Mouse (Mus musculus) Muller cell, postnatal 12 days (primary cell): ENCODE results near the gene Phka1.
"Not testable (repeated sequence)": the region's sequence is repeated elsewhere in the genome, so short reads cannot be mapped to it uniquely, and the experiment has no call there.

Experiments
- DNase-seq: peaks from one replicate; pipeline ENCODE4 v3.0.0-alpha.2; 2015; ENCODE audit errors: inconsistent ontology term

Phka1 gene

DNA sequence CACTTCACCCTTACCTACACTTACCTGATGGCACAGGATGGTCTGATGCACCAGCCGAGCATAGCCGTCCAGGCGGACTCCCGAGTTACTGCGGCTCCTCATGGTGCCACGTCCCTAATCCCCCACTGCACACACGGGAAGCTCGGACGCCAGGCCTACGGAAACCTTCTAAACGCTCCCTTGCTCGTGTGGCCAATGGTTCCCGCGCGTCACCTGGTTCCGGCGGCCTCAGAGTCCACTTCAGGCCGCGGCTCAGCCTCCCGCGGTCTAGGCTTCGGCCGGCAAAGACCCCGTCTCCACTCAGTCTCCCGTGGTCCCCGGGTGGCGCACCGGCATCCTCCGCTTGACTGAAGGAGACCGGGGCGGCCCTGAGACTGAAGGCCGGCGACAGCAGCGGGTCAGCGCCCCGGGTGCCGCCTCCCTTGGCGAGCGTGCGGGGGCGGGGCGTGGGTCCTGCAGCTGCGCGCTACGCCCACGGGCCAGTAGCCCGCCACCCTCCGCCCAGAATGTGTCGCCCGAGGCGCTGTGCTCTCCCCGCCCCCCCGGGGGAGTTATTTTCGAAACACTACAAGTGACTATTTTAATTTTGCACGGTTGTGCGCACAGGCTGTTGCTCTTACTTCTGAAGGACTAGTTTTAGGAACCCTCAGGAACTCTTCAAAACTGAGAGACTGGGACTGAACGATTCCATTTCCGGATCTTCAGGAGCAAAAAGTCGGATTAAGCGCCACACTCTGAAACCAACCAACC, at the start of gene Phka1:
Gene Phka1 (minus strand): TSS at position 424 of the 750 bp plus-strand sequence.
- peak; percentile 92 for DNase-seq

DNA sequence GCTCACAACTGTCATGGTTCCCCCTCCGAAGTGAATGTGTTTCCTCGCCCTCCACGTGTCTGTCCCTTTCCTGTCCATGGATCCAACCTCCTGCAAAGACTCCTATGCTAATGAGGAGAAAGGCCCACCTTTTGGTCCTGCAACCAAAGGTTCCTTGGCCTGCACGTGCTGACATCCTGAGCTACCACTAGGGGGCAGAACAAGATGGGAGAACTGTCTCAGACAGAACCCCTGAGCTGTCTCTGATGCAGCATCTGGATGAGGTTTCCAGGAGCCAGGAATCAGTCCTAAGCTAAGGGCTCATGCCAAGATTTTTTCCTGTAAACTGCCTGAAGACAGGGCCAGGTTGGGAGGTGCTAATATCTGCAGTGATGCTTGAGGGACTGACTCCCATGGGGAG, 45.2 kb upstream of the Phka1 start:
- not testable (repeated sequence) for DNase-seq

DNA sequence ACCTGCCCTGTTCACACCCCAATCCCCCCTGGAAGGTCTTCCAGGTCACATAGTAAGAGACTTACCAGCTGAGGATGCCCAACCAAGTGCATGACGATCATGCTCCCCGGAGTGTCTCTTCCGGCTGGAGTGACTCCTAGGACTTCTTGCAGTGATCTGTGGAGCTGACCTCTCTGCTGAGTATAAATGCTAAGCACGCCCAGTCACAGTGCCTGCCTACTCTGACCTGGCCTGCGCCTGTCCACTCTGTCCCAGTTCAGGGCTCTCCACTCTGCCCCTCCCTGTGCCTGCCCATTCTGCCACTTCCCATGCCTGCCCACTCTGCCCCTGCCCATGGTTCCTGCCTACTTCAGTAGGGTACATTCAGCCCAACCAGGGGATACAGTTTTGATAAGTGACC, 42.8 kb upstream of the Phka1 start, which contains the start of gene Gm3880:
Gene Gm3880 (minus strand): TSS at position 101 of the 400 bp plus-strand sequence.
- not testable (repeated sequence) for DNase-seq

DNA sequence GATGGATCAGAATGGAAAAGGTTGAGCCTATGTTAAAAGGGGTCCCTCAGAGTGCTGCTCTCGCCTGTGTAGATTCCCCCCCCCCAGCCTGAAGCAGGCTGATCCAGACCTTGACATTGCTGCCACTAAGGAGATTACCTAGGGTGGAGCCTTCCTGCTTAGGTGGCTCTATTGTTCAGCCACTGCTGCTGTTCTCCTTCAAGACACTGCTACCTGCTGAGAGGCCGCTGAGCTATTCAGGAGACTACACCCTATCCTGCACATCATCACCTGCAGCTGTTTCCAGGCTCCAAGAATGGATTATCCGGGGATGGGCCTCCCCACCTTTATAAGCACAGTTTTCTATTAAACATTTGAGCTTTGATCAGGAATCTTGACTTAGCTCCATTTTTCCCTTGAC, 40.7 kb upstream of the Phka1 start:
- not testable (repeated sequence) for DNase-seq

DNA sequence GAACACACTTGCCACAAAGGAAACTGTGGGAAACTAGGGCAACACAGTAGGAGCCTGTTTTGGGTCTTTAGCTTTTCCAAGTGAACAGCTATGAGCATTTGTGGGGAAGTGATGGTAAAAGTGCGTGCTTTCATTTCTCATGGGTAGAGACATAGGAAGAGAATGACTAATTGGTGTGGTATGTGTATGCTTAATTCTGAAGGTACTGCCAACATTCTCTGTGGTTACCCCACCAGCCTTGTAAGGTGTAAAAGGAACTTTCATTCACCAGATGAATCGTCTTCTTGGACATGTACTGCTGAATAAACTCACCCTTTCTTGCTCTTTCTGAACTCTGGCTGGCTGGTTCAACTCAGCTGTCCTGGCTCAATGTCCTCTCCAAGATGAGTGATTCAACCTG, 22.6 kb upstream of the Phka1 start:
- DNase-seq: peak; percentile 67

DNA sequence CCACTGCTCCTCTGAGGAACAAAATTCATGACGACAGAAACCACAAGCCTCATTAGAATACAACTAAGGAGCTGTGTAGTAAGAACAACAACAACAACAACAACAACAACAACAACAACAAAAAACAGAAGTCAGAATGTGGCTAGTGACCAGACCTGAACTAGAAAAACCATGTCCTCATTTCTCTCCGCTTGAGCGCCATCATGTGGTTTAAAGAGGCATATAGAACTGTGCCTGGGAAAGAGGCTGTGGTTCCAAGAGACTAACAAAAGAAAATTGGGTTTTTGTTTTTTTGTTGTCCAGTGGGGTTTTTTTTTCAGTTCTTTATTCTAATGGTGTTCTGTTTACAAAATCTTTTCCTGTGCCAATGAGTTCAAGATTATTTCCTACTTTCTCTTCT, 16.7 kb upstream of the Phka1 start:
- DNase-seq: no peak

GRCm38 (mm10) chrX:102645691-102646090, 1.6 kb upstream of the Phka1 start:
- no peak for DNase-seq

DNA sequence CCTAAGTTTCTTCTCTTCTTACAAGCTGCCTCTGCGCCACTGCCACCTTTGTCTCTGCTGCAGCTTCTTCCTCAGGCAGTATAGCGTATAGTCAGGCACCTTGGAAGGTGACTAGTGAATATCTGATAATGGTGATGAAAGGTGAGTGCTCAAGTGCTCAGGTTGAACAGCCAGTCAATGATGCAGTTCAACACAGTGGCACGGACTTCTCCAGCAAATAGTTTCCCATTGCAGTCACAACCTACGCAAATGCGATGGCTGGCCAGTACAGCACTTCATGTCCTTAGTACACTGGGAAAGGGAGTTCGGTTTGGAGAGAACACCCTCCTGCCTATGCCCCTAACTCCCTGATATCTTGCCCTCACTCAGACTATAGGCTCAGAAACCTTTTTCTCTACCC, 1.1 kb upstream of the Phka1 start:
- DNase-seq: no peak

DNA sequence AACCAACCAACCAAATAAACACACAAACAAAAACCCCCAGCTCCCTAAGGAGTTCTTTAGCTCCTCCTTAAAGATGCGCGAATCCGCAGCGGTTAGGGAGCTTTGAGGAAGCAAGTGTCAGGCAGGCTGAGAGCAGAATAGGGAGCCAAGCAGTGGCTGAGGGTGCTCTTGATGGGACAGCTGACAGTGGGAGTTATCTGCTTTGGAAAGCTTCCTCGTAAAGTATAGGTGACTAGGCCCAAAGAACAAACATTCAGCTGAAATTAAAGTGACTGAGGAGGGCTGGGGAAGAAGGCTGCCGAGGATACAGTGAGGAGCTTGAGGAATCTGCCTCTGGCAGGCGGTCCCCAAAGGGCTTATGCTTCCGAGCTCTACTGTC, 516 bp upstream of the Phka1 start:
- no peak for DNase-seq

- no peak for DNase-seq
Observed at GRCm38 (mm10) chrX:102601269-102601668, 42.8 kb downstream of the Phka1 start.

DNA sequence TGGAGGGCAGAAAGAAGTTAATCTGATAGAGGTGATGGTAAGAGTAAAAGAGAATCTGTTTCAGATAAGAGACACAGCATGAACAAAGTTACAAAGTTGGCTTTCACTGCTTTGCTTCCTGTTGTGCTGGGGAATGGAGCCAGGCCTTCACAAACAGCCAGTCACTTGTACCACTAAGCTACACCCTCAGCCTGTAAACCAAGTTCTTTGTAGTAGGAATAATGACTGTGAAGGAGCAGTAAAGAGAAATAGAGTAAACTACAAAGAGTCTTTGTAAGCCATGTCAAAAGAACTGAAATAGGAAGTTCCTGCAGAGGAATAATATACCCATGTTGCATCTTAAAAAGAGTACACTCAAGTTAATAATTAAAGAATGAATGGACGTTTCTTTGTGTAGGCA, 55.5 kb downstream of the Phka1 start:
- DNase-seq: no peak

- DNase-seq: no peak
Observed at GRCm38 (mm10) chrX:102571186-102571585, 72.9 kb downstream of the Phka1 start.

- no peak for DNase-seq
Observed at GRCm38 (mm10) chrX:102556906-102557305, 87.1 kb downstream of the Phka1 start.

DNA sequence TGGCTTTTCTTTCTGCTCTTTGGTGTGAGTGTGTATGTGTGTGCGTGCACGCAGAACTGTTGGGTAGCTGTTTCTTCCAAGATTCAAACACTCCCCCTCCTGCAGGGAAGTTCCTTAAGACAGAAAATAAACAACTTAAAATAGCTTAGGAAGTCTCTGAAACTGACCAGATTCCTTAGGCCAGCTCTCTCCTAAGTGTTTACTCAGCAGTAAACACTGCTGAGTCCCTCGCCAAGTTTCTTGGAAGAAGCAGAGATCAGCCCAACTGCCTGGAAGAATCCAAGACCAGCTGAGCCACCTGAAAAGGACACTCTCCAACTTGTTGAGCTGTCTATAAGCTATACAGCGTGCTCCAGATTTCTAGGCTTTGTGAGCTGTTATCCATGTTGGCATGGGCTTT, 134.8 kb downstream of the Phka1 start:
- no peak for DNase-seq

- peak; percentile 61 for DNase-seq
Observed at GRCm38 (mm10) chrX:102504644-102505481, 139.2 kb downstream of the Phka1 start, which contains the start of gene Hdac8. Hdac8 (minus strand) TSS chrX:102505359.

GRCm38 (mm10) chrX:102504179-102504578, 139.9 kb downstream of the Phka1 start:
- peak; percentile 1 for DNase-seq

DNA sequence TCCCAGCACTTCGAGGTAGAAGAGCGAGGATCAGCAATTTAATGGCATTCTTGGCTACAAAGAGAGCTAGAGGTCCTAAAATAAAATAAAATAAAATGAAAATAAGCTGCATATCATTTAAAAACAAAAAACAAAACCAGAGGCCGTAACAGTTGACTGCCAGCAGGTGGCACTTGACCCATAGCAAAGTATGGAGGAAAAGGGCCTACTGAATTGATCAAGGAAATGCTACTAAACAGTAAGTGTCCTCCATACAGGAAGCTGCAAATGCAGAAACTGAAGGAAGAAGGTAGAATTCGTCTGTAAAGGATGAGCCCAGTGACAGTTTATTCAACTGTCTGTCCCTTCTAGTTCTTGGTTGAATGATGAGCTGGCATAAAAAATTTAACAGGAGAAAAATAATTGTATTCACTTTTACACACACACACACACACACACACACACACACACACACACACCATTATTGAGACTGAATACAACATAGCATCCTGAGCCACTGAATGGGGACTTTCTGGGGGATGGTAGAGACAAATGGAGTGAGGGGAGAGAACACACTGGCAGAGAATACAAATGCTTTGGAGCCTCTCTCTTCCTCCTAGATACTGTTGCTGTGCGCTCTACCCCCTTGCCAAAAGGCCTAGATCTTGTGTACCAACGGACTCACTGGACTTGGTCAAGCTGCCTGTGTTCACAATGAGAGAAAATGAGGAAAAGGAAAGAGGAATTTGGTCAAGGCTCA, 149.9 kb downstream of the Phka1 start:
- DNase-seq: peak; percentile 0

DNA sequence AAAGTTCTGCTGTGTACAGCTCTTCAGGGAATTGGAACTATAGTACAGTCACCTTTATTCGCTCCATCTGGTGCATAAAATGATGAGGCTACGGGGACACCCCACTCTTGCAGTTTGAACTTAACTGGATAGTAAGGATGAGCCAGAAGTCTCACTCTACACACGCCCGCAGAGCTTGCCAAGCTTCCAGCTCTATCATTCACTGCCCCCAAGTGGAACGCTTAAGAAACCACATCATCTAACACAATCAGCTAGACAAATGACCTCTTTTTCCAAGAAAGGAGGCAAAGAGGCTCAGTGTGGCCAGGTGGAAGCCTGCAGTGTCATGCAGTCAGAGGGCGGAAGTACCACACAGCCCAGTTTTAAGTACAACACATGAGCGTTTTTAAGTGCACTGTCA, 158.5 kb downstream of the Phka1 start:
- no peak for DNase-seq

DNA sequence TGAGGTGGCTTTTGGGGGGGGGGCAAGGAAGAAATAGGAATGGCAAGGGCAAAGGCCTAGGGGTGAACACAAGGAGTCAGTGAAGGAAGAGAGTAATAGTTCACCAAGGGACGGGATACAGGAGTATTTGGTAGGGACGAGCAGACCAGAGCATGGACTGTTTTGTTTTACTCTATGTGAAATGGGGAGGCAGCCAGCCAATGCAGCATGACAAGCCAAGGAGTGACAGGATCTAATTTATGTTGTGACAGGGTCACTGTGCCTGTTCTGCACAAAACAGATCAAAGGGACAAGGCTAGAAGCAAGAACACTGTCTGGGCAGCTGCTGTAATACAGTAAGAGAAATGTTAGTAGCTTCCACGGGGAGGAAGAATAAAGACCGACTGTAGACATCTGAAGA, 164.4 kb downstream of the Phka1 start:
- DNase-seq: no peak

- DNase-seq: peak; percentile 26
Observed at GRCm38 (mm10) chrX:102478965-102479364, 165.1 kb downstream of the Phka1 start.

- DNase-seq: no peak
Observed at GRCm38 (mm10) chrX:102478481-102478880, 165.6 kb downstream of the Phka1 start.

DNA sequence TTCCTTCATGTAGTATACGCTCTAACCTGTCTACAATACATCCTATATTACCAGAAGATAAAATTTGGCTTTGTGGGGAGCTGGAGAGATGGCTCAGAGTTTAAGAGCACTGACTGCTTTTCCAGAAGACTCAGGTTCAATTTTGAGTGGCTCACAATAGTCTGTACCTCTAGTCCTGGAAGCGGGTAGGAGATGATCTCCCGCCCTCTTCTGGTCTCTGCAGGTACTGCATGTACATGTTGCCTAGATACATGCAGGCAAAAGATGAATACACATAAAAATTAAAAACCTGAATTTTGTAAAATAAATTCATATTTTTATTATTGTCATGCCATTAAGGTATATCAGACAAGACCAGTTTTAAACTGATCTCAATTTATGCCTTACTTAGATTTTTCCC, 167.3 kb downstream of the Phka1 start:
- DNase-seq: peak; percentile 11
